Mouse (Mus musculus): Measurements from ENCODE around the gene Apeh. TPM values are rescaled to one million over a fixed set of nuclear protein-coding genes. Genes with fewer than 3 reads are reported as not detected.

Gene Apeh
- polyA plus RNA-seq, 1 experiment from 2014 or later: 54.5 TPM

DNA sequence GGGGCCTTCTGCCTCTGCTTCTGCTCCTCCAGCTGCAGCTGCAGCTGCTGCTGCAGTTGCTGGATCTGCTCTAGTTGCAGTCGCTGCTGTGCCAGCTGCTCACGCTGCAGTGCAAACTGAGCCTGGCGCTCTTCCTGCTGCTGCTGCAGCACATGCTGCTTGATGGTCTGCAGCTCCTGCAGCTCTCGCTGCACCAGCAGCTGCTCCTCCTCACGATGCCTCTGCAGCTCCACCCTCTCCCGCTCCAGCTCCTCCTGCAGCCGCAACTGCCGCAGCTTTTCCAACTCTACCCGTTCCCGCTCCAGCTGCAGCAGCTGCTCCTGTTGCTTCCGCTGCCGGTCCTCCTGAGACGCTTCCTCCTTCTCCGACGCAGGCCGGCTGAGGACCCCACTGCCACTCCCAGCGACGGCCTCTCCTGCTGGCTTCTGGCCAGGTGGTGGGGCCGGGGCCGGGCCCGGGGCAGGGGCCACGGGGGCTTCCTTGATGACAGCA lies 16.7 kb upstream of the Apeh start:
- WGBS: 4% methylated on average over 22 of the region's 22 CpGs
- Histone ChIP-seq H3K27ac (ENCODE audit: low read length) (no peak overlapping the region), H3K9me3 (replicated peaks; ENCODE audit: control insufficient read depth, low read length) (peaks cover 3% of the 10 kb centered on the region; the same call in 1 of the 2 replicates), H3K27me3 (ENCODE audit: control insufficient read depth, insufficient read depth, low read length) (peaks cover 8% of the 10 kb centered on the region), H3K4me3 (ENCODE audit: low read length) (peak overlapping the region; percentile 47), H3K4me2 (ENCODE audit: low read depth, low read length) (peak overlapping the region; percentile 70), H3K4me1 (ENCODE audit: control insufficient read depth, insufficient read depth, low read length) (peaks cover 9% of the 10 kb centered on the region), H3K9ac (ENCODE audit: low read length) (peak overlapping the region; percentile 66), H3K36me3 (ENCODE audit: control insufficient read depth, insufficient read depth) (no peaks in the 10 kb centered on the region)
- ATAC-seq (replicated peaks; ENCODE audit: extremely low read depth, insufficient read depth, low FRiP score): no peak

DNA sequence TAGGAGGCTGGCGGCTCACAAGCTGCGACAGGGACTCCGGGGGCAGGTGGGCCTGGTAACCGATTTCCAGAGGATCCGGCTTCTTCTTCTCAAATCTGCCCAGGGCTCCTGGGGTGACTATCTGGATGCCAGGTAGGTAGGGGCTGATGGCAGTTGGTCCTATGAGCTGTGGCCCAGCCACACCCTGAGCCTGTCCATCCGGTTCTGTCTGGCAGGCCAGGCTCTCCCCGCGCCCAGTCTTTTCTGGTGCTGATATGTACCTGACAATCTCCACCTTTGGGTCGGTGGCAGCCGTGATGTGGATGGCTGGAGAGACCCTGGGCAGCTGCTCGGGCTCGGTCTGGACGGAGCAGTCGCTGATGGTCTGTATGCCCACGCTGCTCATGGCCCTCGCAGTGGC lies 15.8 kb upstream of the Apeh start:
- Histone ChIP-seq H3K27ac (ENCODE audit: low read length) (no peak overlapping the region), H3K4me3 (ENCODE audit: low read length) (no peak overlapping the region; the same call in 1 of the 2 replicates), H3K9ac (ENCODE audit: low read length) (no peak overlapping the region), H3K27me3 (ENCODE audit: control insufficient read depth, insufficient read depth, low read length) (peaks cover 8% of the 10 kb centered on the region), H3K4me1 (ENCODE audit: control insufficient read depth, insufficient read depth, low read length) (peaks cover 9% of the 10 kb centered on the region), H3K9me3 (replicated peaks; ENCODE audit: control insufficient read depth, low read length) (peaks cover 3% of the 10 kb centered on the region; the same call in 1 of the 2 replicates), H3K4me2 (ENCODE audit: low read depth, low read length) (peak overlapping the region; percentile 70), H3K36me3 (ENCODE audit: control insufficient read depth, insufficient read depth) (no peaks in the 10 kb centered on the region)
- no peak for ATAC-seq (replicated peaks; ENCODE audit: extremely low read depth, insufficient read depth, low FRiP score)
- 74% methylated on average over 16 of the region's 16 CpGs for WGBS

DNA sequence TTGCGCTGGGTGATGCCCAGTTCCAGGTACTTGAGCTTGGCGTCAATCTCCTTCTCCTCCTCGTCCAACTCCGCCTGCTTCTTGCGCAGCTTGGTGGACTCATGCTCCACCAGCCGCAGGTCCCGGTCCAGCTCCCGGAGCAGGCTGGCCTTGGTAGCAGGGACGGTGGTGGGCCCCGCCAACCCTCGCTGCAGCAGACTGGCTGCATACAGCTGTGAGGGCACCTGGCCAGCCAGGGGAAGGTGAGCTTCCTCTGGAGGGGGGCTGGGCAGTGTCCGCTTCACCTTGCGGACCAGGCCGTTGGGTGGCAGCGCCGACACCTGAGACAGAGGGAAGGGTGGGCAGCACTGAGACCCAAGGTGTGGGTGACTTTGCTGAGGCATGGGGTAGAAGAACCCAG lies 13.5 kb upstream of the Apeh start:
- peaks cover 9% of the 10 kb centered on the region for H3K4me1 ChIP-seq (ENCODE audit: control insufficient read depth, insufficient read depth, low read length)
- no peak overlapping the region for H3K4me3 ChIP-seq (ENCODE audit: low read length)
- H3K36me3 ChIP-seq (ENCODE audit: control insufficient read depth, insufficient read depth): no peaks in the 10 kb centered on the region
- H3K27me3 ChIP-seq (ENCODE audit: control insufficient read depth, insufficient read depth, low read length): no peaks in the 10 kb centered on the region; the same call in 1 of the 2 replicates
- no peaks in the 10 kb centered on the region for H3K9me3 ChIP-seq (replicated peaks; ENCODE audit: control insufficient read depth, low read length)
- WGBS: 93% methylated on average over 16 of the region's 16 CpGs
- no peak overlapping the region for H3K9ac ChIP-seq (ENCODE audit: low read length)
- H3K27ac ChIP-seq (ENCODE audit: low read length): no peak overlapping the region; the same call in 1 of the 2 replicates
- H3K4me2 ChIP-seq (ENCODE audit: low read depth, low read length): no peak overlapping the region
- no peak for ATAC-seq (replicated peaks; ENCODE audit: extremely low read depth, insufficient read depth, low FRiP score)

DNA sequence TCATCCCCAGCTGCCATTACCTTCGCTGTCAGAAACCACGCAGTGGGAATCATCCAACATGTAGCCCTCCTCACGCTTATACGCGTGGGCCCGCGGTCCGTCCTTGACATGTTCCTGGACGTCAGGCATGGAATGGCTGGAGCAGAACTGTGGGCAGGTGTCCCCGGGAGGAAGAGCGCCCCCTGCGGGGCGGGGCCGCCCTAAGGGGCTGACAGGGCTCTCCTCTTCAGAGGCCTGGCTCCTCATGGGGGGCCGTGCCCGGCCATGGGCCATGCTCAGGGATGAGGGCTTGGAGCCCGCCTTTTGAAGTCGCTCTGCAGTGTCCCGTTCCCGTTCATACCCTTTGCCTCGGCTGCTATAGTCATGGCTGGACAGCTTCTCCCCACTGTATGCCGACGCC lies 11.7 kb upstream of the Apeh start:
- H3K9me3 ChIP-seq (replicated peaks; ENCODE audit: control insufficient read depth, low read length): no peaks in the 10 kb centered on the region

DNA sequence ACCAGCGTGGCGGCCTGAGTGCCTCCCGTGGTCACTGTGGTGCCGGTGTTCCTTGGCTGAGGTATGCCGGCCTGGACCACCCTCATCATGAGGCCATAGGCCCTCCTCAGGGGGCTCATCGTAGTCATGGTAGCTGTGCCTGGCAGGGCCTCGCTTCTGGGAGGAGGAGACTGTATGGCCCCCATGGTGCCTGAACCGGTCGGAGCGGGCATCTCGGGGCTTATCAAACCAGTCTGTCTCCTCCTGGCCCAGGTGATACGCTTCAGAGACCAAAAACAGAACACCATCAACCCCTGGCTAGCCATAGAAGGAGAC lies 11.1 kb upstream of the Apeh start:
- H3K9ac ChIP-seq (ENCODE audit: low read length): no peak overlapping the region
- WGBS: 84% methylated on average over 12 of the region's 12 CpGs
- peaks cover 3% of the 10 kb centered on the region; the same call in 1 of the 2 replicates for H3K4me1 ChIP-seq (ENCODE audit: control insufficient read depth, insufficient read depth, low read length)
- H3K4me2 ChIP-seq (ENCODE audit: low read depth, low read length): peak overlapping the region; percentile 23
- no peaks in the 10 kb centered on the region for H3K9me3 ChIP-seq (replicated peaks; ENCODE audit: control insufficient read depth, low read length)
- H3K4me3 ChIP-seq (ENCODE audit: low read length): no peak overlapping the region
- H3K27ac ChIP-seq (ENCODE audit: low read length): no peak overlapping the region
- no peaks in the 10 kb centered on the region for H3K36me3 ChIP-seq (ENCODE audit: control insufficient read depth, insufficient read depth)
- no peaks in the 10 kb centered on the region for H3K27me3 ChIP-seq (ENCODE audit: control insufficient read depth, insufficient read depth, low read length)
- ATAC-seq (replicated peaks; ENCODE audit: extremely low read depth, insufficient read depth, low FRiP score): no peak

More for the DNA sequence above, 11.7 kb upstream of the Apeh start:
- H3K4me1 ChIP-seq (ENCODE audit: control insufficient read depth, insufficient read depth, low read length): peaks cover 7% of the 10 kb centered on the region; the same call in 1 of the 2 replicates
- H3K9ac ChIP-seq (ENCODE audit: low read length): no peak overlapping the region
- H3K27me3 ChIP-seq (ENCODE audit: control insufficient read depth, insufficient read depth, low read length): no peaks in the 10 kb centered on the region
- H3K4me2 ChIP-seq (ENCODE audit: low read depth, low read length): no peak overlapping the region
- H3K36me3 ChIP-seq (ENCODE audit: control insufficient read depth, insufficient read depth): no peaks in the 10 kb centered on the region
- ATAC-seq (replicated peaks; ENCODE audit: extremely low read depth, insufficient read depth, low FRiP score): no peak
- H3K27ac ChIP-seq (ENCODE audit: low read length): no peak overlapping the region
- no peak overlapping the region for H3K4me3 ChIP-seq (ENCODE audit: low read length)
- WGBS: 90% methylated on average over 23 of the region's 23 CpGs

DNA sequence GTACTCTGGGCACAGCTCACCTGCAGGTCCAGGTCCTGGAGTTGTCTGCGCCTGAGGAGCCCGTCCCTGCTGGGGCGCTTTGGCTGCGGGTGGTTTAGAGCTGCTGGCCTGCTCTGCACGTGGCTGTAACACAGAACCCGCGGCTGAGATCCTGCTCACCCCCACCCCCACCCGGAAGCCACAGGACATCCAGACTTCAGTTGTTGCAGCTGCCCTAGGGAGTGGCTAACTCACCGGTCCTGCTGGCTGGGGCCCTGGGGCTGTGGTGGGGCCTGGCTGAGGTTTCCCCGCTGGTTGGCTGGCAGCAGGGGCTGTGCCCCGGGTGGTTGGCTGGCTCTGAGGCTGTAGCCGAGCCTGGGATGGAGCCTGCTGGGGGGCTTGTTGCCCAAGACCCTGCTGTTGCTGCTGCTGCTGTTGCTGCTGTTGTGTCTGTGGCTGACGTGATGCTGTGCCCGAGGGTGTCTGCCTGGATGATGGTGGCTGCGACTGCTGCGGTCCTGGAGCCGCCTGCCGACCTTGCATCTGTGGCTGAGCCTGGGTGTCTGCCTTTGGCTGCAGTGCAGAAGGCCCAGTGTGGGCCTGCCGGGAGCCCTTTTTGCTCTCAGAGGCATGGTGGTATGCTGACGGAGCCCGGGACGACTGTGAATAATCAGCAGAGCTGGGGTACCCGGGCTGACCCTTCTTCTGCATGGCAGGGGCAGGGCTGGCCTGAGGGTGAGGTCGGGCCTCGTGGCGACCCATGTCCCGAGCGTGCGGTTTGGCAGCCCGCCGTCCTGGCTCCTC lies 10.6 kb upstream of the Apeh start:
- Histone ChIP-seq H3K4me3 (ENCODE audit: low read length) (no peak overlapping the region), H3K9ac (ENCODE audit: low read length) (peak overlapping the region; percentile 5; the same call in 1 of the 2 replicates), H3K4me2 (ENCODE audit: low read depth, low read length) (peak overlapping the region; percentile 23), H3K27ac (ENCODE audit: low read length) (no peak overlapping the region), H3K4me1 (ENCODE audit: control insufficient read depth, insufficient read depth, low read length) (no peaks in the 10 kb centered on the region), H3K9me3 (replicated peaks; ENCODE audit: control insufficient read depth, low read length) (no peaks in the 10 kb centered on the region), H3K36me3 (ENCODE audit: control insufficient read depth, insufficient read depth) (no peaks in the 10 kb centered on the region), H3K27me3 (ENCODE audit: control insufficient read depth, insufficient read depth, low read length) (no peaks in the 10 kb centered on the region)
- 41% methylated on average over 30 of the region's 31 CpGs for WGBS
- ATAC-seq (replicated peaks; ENCODE audit: extremely low read depth, insufficient read depth, low FRiP score): peak; percentile 35; the same call in 1 of the 2 replicates

DNA sequence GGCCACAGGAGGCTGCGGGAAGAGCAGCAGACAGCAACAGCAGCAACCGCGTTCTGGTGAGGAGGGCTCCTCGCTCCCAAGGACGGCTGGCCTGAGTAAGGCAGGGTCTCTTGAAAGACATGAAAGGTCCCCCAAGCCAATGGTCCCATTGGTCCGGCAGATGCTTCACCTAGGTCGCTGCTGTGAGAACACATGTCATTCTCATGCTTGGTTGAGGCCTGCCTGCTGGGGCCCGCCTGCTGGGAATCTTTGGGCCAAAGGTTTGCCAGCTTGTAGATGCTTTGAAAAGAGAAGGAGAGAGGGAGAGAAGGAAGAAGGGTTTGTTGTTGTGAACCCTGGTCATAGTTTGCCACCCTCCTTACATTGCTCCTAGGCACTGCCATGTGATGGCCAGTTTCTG lies 5.2 kb upstream of the Apeh start:
- Histone ChIP-seq H3K9ac (ENCODE audit: low read length) (no peak overlapping the region), H3K4me3 (ENCODE audit: low read length) (no peak overlapping the region), H3K4me2 (ENCODE audit: low read depth, low read length) (no peak overlapping the region), H3K4me1 (ENCODE audit: control insufficient read depth, insufficient read depth, low read length) (peaks cover 15% of the 10 kb centered on the region; the same call in 1 of the 2 replicates), H3K27ac (ENCODE audit: low read length) (no peak overlapping the region), H3K9me3 (replicated peaks; ENCODE audit: control insufficient read depth, low read length) (no peaks in the 10 kb centered on the region), H3K36me3 (ENCODE audit: control insufficient read depth, insufficient read depth) (no peaks in the 10 kb centered on the region), H3K27me3 (ENCODE audit: control insufficient read depth, insufficient read depth, low read length) (no peaks in the 10 kb centered on the region)
- no peak for ATAC-seq (replicated peaks; ENCODE audit: extremely low read depth, insufficient read depth, low FRiP score)
- whole genome bisulfite sequencing: 84% methylated on average over 8 of the region's 8 CpGs

DNA sequence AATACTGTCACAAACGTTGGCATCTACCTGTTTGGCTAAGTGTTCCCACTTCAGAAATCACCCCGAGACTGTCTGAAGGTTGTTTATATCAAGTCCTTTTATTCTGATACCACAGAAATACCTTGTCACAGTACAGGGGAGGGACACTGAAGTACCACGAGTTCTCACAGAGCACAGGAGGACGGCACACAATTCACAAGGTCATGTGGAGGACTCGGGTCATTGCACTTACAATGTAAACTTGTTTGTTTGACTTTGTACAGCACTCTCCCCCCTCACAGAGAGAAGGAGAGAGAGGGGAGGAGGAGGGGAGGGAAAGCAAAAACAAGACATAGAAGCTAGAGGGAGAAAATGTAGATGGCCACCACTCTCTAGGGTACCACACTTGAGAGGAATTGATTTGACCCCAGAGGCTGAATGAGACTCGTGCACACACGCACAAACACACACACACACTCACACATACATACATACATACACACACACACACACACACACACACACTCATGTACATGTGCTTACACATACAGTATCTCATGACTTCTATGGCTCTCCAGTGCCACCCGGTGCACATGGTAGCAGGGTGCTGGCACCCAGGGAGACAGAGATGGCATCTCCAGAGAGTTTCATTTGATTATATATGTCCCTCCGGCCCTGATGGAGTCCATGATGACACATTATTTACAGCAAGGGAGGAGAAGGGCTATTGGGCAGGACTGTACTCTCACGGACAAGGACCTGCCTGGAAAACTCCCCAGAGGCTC lies 1.7 kb upstream of the Apeh start:
- H3K9ac ChIP-seq (ENCODE audit: low read length): 0 out of 2 replicates have a peak overlapping the region, but pooled peaks have one; percentile 7
- H3K9me3 ChIP-seq (replicated peaks; ENCODE audit: control insufficient read depth, low read length): no peaks in the 10 kb centered on the region
- no peak overlapping the region for H3K4me3 ChIP-seq (ENCODE audit: low read length)
- WGBS: 55% methylated on average over 10 of the region's 10 CpGs
- H3K4me2 ChIP-seq (ENCODE audit: low read depth, low read length): no peak overlapping the region
- H3K27ac ChIP-seq (ENCODE audit: low read length): peak overlapping the region; percentile 41; the same call in 1 of the 2 replicates
- H3K36me3 ChIP-seq (ENCODE audit: control insufficient read depth, insufficient read depth): peaks cover 2% of the 10 kb centered on the region; the same call in 1 of the 2 replicates
- peaks cover 20% of the 10 kb centered on the region; the same call in 1 of the 2 replicates for H3K4me1 ChIP-seq (ENCODE audit: control insufficient read depth, insufficient read depth, low read length)
- no peaks in the 10 kb centered on the region for H3K27me3 ChIP-seq (ENCODE audit: control insufficient read depth, insufficient read depth, low read length)
- no peak for ATAC-seq (replicated peaks; ENCODE audit: extremely low read depth, insufficient read depth, low FRiP score)

All from heart, embryonic 16.5 days (tissue).